Mouse (Mus musculus): ENCODE measurements around the gene Ren1.

- TF ChIP-seq EP300 (optimal IDR thresholded peaks at IDR 0.05) (no peak), CTCF (IDR thresholded peaks at IDR 0.05; ENCODE audit: low read depth) (no peak)
These were observed 13.1 kb downstream of the Ren1 start, which contains the start of gene Etnk2 for GRCm38 (mm10) chr1:133363276-133364021.
